Mouse (Mus musculus): ENCODE data around the gene Scube3. TPM values are rescaled to one million over a fixed set of nuclear protein-coding genes. Genes with fewer than 3 reads are reported as not detected.

Scube3 gene
- total RNA-seq, 2 experiments from 2014 or later = 1.1 to 1.4 TPM

GRCm38 (mm10) chr17:28177540-28178046 lies 35.7 kb downstream of the Scube3 start:
- DNase-seq = peak; percentile 73

- peak; percentile 74 for DNase-seq
Observed at GRCm38 (mm10) chr17:28180331-28180730, 38.4 kb downstream of the Scube3 start.

- DNase-seq = no peak
Observed at GRCm38 (mm10) chr17:28180783-28181544, 39.0 kb downstream of the Scube3 start.

GRCm38 (mm10) chr17:28184971-28185638 lies 43.2 kb downstream of the Scube3 start:
- DNase-seq = no peak

GRCm38 (mm10) chr17:28188313-28188712 lies 46.4 kb downstream of the Scube3 start:
- no peak for DNase-seq

GRCm38 (mm10) chr17:28192754-28193153 lies 50.8 kb downstream of the Scube3 start:
- no peak for DNase-seq

- no peak for DNase-seq
Observed at GRCm38 (mm10) chr17:28193559-28193958, 51.6 kb downstream of the Scube3 start.

- no peak for DNase-seq
Observed at GRCm38 (mm10) chr17:28195033-28195432, 53.1 kb downstream of the Scube3 start.

- no peak for DNase-seq
Observed at GRCm38 (mm10) chr17:28197646-28198045, 55.7 kb downstream of the Scube3 start.

GRCm38 (mm10) chr17:28201982-28202381 lies 60.0 kb downstream of the Scube3 start:
- DNase-seq = no peak

GRCm38 (mm10) chr17:28204052-28204720 lies 62.2 kb downstream of the Scube3 start:
- DNase-seq = peak; percentile 63

- no peak for DNase-seq
Observed at GRCm38 (mm10) chr17:28205443-28205842, 63.5 kb downstream of the Scube3 start.

GRCm38 (mm10) chr17:28207092-28207491 lies 65.2 kb downstream of the Scube3 start:
- DNase-seq = no peak

- peak; percentile 83 for DNase-seq
Observed at GRCm38 (mm10) chr17:28207591-28208313, 65.8 kb downstream of the Scube3 start, which contains the start of gene Def6. Gene Def6 (plus strand): TSS chr17:28207778.

GRCm38 (mm10) chr17:28208314-28208612 lies 66.3 kb downstream of the Scube3 start:
- DNase-seq = no peak

- no peak for DNase-seq
Observed at GRCm38 (mm10) chr17:28209457-28210110, 67.6 kb downstream of the Scube3 start.

GRCm38 (mm10) chr17:28211921-28212341 lies 70.0 kb downstream of the Scube3 start:
- no peak for DNase-seq

- no peak for DNase-seq
Observed at GRCm38 (mm10) chr17:28212391-28212790, 70.5 kb downstream of the Scube3 start.

GRCm38 (mm10) chr17:28213236-28213635 lies 71.3 kb downstream of the Scube3 start:
- no peak for DNase-seq

- DNase-seq = no peak
Observed at GRCm38 (mm10) chr17:28216791-28217190, 74.8 kb downstream of the Scube3 start.

- DNase-seq = peak; percentile 33
Observed at GRCm38 (mm10) chr17:28217721-28218649, 76.0 kb downstream of the Scube3 start.
